Mouse (Mus musculus) heart, embryonic 14.5 days (tissue): ENCODE results near the gene Tmem216. TPM values are rescaled to one million over a fixed set of nuclear protein-coding genes. Genes with fewer than 3 reads are reported as not detected.

Source experiments
- ATAC-seq: fragments of 200-750 bp; cut with Nextera tagmentation; 2 replicates; pipeline ENCODE4 v1.8.0; 2017; ENCODE audit warnings: low read depth, moderate TSS enrichment; ENCODE audit not compliant: insufficient number of reproducible peaks, insufficient read depth, low FRiP score
- H3K27ac ChIP-seq, 2 experiments: fragments of 200-500 bp in 1 of 2; fragments of 300-500 bp in 1 of 2; sonication (generic) in 1 of 2; replicated peaks in 1 of 2; 2 replicates each; pipeline ENCODE4 v1.5.1; 2012 to 2014; ENCODE audit warnings: low read depth in 2 of 2, low read length in 2 of 2, control low read depth in 1 of 2, mild to moderate bottlenecking in 1 of 2, mixed read lengths in 1 of 2; ENCODE audit not compliant: control insufficient read depth in 1 of 2, insufficient read depth in 1 of 2
- H3K27me3 ChIP-seq: fragments of 300-500 bp; sonication (generic); 2 replicates; pipeline ENCODE4 v1.6.1; 2014; ENCODE audit warnings: mild to moderate bottlenecking, low read length, control low read depth; ENCODE audit not compliant: control insufficient read depth, insufficient read depth
- H3K36me3 ChIP-seq: fragments of 300-500 bp; sonication (generic); 2 replicates; pipeline ENCODE4 v1.6.1; 2014; ENCODE audit warnings: mild to moderate bottlenecking, control low read depth, low read length, mixed read lengths; ENCODE audit not compliant: control insufficient read depth, insufficient read depth
- H3K4me1 ChIP-seq, 2 experiments: fragments of 200-500 bp in 1 of 2; fragments of 300-500 bp in 1 of 2; sonication (generic) in 1 of 2; 2 replicates each; pipeline ENCODE4 v1.6.1; 2012 to 2014; ENCODE audit warnings: low read length in 2 of 2, control low read depth in 1 of 2, mixed read lengths in 1 of 2; ENCODE audit not compliant: control insufficient read depth in 2 of 2, insufficient read depth in 2 of 2
- H3K4me2 ChIP-seq: fragments of 300-500 bp; sonication (generic); 2 replicates; pipeline ENCODE4 v1.6.1; 2014; ENCODE audit warnings: mild to moderate bottlenecking, low read length
- H3K4me3 ChIP-seq, 2 experiments: fragments of 200-500 bp in 1 of 2; fragments of 300-500 bp in 1 of 2; sonication (generic) in 1 of 2; 2 replicates each; pipeline ENCODE4 v1.5.1; 2012 to 2014; ENCODE audit warnings: low read length in 2 of 2, mild to moderate bottlenecking in 2 of 2, control low read depth in 1 of 2, low read depth in 1 of 2, moderate library complexity in 1 of 2; ENCODE audit not compliant: control insufficient read depth in 1 of 2, insufficient read depth in 1 of 2
- H3K9ac ChIP-seq: fragments of 300-500 bp; sonication (generic); 2 replicates; pipeline ENCODE4 v1.6.1; 2014; ENCODE audit warnings: mild to moderate bottlenecking, low read length
- H3K9me3 ChIP-seq: fragments of 300-500 bp; sonication (generic); 2 replicates; pipeline ENCODE4 v1.6.1; 2016; ENCODE audit warnings: low read length, control low read depth; ENCODE audit not compliant: control insufficient read depth
- WGBS: fragments of 180-500 bp; shearing (Covaris S2); extraction: QIAGEN DNeasy Blood & Tissue Kit; methylation state at CpG from one replicate; pipeline ENCODE4 v1.1.7; 2014; 5-methylcytosine and 5-hydroxymethylcytosine counted together
- polyA plus RNA-seq: library from polyadenylated mRNA; unstranded; fragments of >200 nt; fragmentation: Nextera tagmentation; extraction: Ambion mirVana; gene quantifications from 2 replicates; pipeline ENCODE4 v1.2.1, GENCODE M21; 2014

Gene Tmem216
- polyA plus RNA-seq, 1 experiment from 2014 or later, result 26.0 TPM

GRCm38 (mm10) chr19:10539454-10539853 is 16.6 kb downstream of the Tmem216 start:
- peaks cover 97% of the 10 kb centered on the region for H3K36me3 ChIP-seq
- no peaks in the 10 kb centered on the region for H3K9me3 ChIP-seq
- no peak overlapping the region for H3K27ac ChIP-seq
- no peak overlapping the region for H3K4me3 ChIP-seq
- 84% methylated on average over 5 of the region's 5 CpGs for WGBS
- no peak overlapping the region for H3K4me2 ChIP-seq
- H3K27me3 ChIP-seq, result no peaks in the 10 kb centered on the region
- no peaks in the 10 kb centered on the region for H3K4me1 ChIP-seq
- ATAC-seq, result no peak
- H3K9ac ChIP-seq, result no peak overlapping the region

- Histone ChIP-seq H3K4me2 (no peak overlapping the region), H3K4me1 (peaks cover 0 to 16% of the 10 kb centered on the region in 2 experiments; a peak in 2 of 4 replicates), H3K27ac (no peak overlapping the region), H3K36me3 (peaks cover 77% of the 10 kb centered on the region), H3K9ac (no peak overlapping the region), H3K9me3 (no peaks in the 10 kb centered on the region), H3K27me3 (no peaks in the 10 kb centered on the region), H3K4me3 (no peak overlapping the region)
- ATAC-seq, result no peak
- 98% methylated on average over 1 of the region's 1 CpGs for WGBS
These were observed 26.0 kb downstream of the Tmem216 start for GRCm38 (mm10) chr19:10530082-10530481.

DNA sequence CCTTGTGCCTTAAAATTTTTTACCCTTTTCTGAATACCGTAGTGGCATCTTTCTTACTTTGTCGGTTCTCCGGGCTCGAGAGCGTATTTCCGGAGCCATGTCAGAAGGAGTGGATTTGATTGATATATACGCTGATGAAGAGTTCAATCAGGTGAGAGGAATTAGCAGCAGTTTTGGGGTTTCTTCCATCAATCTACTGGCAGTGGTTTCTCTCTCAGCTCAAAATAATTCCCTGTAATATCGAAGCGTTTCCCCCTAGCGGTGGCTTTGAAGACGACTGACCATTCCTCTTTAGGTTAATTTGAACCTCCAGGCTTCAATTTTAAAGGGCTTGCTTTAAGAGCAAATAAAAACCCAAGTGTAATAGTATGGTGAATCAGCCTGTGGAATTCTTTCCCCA is 30.1 kb downstream of the Tmem216 start, which contains the start of gene Sdhaf2:
Sdhaf2 (minus strand) TSS at position 233 of the 400 bp plus-strand sequence.
- Histone ChIP-seq H3K4me2 (peak within 1 kb of the TSS; percentile 84), H3K9ac (peak within 1 kb of the TSS; percentile 98), H3K9me3 (no peaks in the 10 kb centered on the region), H3K27me3 (no peaks in the 10 kb centered on the region), H3K4me1 (peaks cover 0 to 24% of the 10 kb centered on the region in 2 experiments; a peak in 2 of 4 replicates), H3K36me3 (peaks cover 40% of the 10 kb centered on the region), H3K4me3 (peak within 1 kb of the TSS; percentile 97 to 99), H3K27ac (peak within 1 kb of the TSS; percentile 97 to 99)
- no peak for ATAC-seq
- under 1% methylated on average over 11 of the region's 11 CpGs for WGBS

DNA sequence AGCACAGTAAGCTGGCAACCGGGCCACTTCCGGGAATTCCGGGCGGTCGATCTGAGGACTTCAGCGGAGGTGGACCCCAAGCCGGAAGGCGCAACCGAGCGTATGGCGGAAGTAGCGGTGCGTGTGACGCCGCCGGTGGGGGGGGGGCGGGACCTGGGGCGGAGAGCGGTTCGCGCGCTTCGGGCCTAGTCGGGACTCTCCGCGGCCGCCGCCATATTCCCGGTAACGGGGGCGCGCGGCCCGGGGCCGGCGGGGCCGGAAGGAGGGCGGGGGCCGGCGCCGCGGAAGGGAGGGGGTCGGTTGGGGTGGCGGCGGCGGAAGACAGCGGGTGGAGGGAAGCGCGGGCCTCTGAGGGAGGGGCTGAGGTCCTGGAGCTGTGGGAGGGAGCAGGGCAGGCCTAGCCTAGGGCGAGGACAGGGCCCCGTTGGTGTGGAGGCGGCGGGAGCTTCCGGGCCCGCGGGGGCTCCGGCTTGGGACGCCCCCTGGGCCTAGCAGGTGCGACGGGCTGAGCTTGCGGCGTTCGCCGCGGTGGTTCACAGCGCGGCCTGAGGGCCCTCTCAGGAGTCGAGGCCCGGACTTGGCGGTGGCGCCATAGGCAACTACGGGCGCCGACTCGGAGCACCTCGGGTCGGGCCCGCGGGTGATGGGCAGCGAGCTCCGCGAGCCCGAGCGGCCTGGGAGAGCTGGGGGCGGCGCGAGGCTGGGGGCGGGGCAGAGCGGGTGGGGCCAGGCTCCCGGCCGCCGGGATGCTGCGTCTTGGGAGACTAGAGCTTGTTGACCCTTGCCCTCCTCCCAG is 30.7 kb downstream of the Tmem216 start, which contains the start of gene Cpsf7:
Cpsf7 (plus strand) TSS at position 161 of the 796 bp plus-strand sequence.
- ATAC-seq, result peak; percentile 96
- H3K4me1 ChIP-seq, result peaks cover 0 to 24% of the 10 kb centered on the region in 2 experiments; a peak in 2 of 4 replicates
- peak within 1 kb of the TSS; percentile 97 to 99 for H3K27ac ChIP-seq
- H3K27me3 ChIP-seq, result no peaks in the 10 kb centered on the region
- H3K9me3 ChIP-seq, result no peaks in the 10 kb centered on the region
- peaks cover 35% of the 10 kb centered on the region for H3K36me3 ChIP-seq
- H3K4me3 ChIP-seq, result peak within 1 kb of the TSS; percentile 97 to 99
- under 1% methylated on average over 72 of the region's 93 CpGs for WGBS
- H3K9ac ChIP-seq, result peak within 1 kb of the TSS; percentile 98
- H3K4me2 ChIP-seq, result peak within 1 kb of the TSS; percentile 84

GRCm38 (mm10) chr19:10524784-10525105 is 31.3 kb downstream of the Tmem216 start:
- Histone ChIP-seq H3K9me3 (no peaks in the 10 kb centered on the region), H3K4me1 (peaks cover 0 to 24% of the 10 kb centered on the region in 2 experiments; a peak in 2 of 4 replicates), H3K36me3 (peaks cover 29% of the 10 kb centered on the region), H3K9ac (peak overlapping the region; percentile 98), H3K27me3 (no peaks in the 10 kb centered on the region), H3K27ac (peak overlapping the region; percentile 87 to 99), H3K4me3 (peak overlapping the region; percentile 97 to 99), H3K4me2 (peak overlapping the region; percentile 84)
- ATAC-seq, result no peak
- WGBS, result 2% methylated on average over 19 of the region's 19 CpGs

DNA sequence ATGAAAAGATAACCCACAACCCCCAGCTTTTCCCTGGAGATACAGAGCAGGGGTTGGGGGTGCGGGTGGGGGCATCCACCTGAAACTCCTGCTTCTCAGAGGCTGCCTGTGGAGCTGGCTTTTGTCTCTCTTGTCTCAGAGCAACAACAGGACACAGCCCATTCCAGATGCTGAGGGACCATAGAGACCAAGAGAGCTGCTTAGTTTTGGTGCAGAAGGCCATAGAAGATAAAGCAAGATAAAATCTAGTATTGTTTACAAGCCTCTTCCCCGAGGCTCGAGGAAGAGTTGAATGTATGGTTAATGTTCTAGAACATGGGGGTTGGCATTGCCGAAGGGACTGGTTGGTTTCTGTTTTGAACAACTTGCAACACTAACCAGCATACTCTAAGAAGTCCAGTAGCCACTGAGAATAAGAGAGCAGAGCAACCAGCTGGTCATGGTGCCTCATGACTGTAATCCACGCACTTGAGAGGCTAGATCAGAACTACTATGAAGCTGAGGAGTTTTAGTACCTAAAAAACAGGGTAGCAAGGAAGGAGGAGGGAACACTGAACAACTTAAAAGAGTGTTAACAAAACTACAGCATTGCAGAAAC is 32.5 kb downstream of the Tmem216 start:
- no peak overlapping the region for H3K27ac ChIP-seq
- no peaks in the 10 kb centered on the region for H3K9me3 ChIP-seq
- H3K4me2 ChIP-seq, result peak overlapping the region; percentile 84
- no peak overlapping the region for H3K4me3 ChIP-seq
- 73% methylated on average over 5 of the region's 5 CpGs for WGBS
- H3K36me3 ChIP-seq, result peaks cover 21% of the 10 kb centered on the region
- peaks cover 0 to 24% of the 10 kb centered on the region in 2 experiments; a peak in 2 of 4 replicates for H3K4me1 ChIP-seq
- H3K27me3 ChIP-seq, result no peaks in the 10 kb centered on the region
- 0 out of 2 replicates have a peak overlapping the region, but pooled peaks have one; percentile 98 for H3K9ac ChIP-seq
- no peak for ATAC-seq

- no peak overlapping the region for H3K4me2 ChIP-seq
- peaks cover 20% of the 10 kb centered on the region for H3K36me3 ChIP-seq
- peaks cover 0 to 16% of the 10 kb centered on the region in 2 experiments; a peak in 2 of 4 replicates for H3K4me1 ChIP-seq
- H3K9ac ChIP-seq, result no peak overlapping the region
- H3K9me3 ChIP-seq, result no peaks in the 10 kb centered on the region
- no peak overlapping the region for H3K27ac ChIP-seq
- no peak for ATAC-seq
- no peaks in the 10 kb centered on the region for H3K27me3 ChIP-seq
- 71% methylated on average over 1 of the region's 1 CpGs for WGBS
- H3K4me3 ChIP-seq, result no peak overlapping the region
These were observed 34.1 kb downstream of the Tmem216 start for GRCm38 (mm10) chr19:10521926-10522325.
